Mouse (Mus musculus) liver, embryonic 13.5 days (tissue): ENCODE measurements around the gene Cdiptos. TPM values are rescaled to one million over a fixed set of nuclear protein-coding genes. Genes with fewer than 3 reads are reported as not detected.

ENCODE experiments used
- ATAC-seq: fragments of 200-750 bp; cut with Nextera tagmentation; 2 replicates; pipeline ENCODE4 v1.8.0; 2017; ENCODE audit warnings: low read depth, mild to moderate bottlenecking, moderate number of reproducible peaks, moderate library complexity
- DNase-seq: peaks from one replicate; pipeline ENCODE4 v3.0.0; 2022
- H3K27ac ChIP-seq: fragments of 300-500 bp; sonication (generic); 2 replicates; pipeline ENCODE4 v1.5.1; 2015; ENCODE audit warnings: moderate library complexity, mild to moderate bottlenecking, inconsistent platforms
- H3K27me3 ChIP-seq: fragments of 300-500 bp; sonication (generic); 2 replicates; pipeline ENCODE4 v1.6.1; 2015; ENCODE audit warnings: mild to moderate bottlenecking, inconsistent platforms
- H3K36me3 ChIP-seq: fragments of 300-500 bp; sonication (generic); 2 replicates; pipeline ENCODE4 v1.6.1; 2015; ENCODE audit warnings: mild to moderate bottlenecking, inconsistent platforms
- H3K4me1 ChIP-seq: fragments of 300-500 bp; sonication (generic); replicated peaks from 2 replicates; pipeline ENCODE4 v1.6.1; 2015; ENCODE audit warnings: inconsistent platforms
- H3K4me2 ChIP-seq: fragments of 300-500 bp; sonication (generic); 2 replicates; pipeline ENCODE4 v1.6.1; 2015; ENCODE audit warnings: inconsistent platforms, mild to moderate bottlenecking, moderate library complexity
- H3K4me3 ChIP-seq: fragments of 300-500 bp; sonication (generic); replicated peaks from 2 replicates; pipeline ENCODE4 v1.5.1; 2015; ENCODE audit warnings: mild to moderate bottlenecking, inconsistent platforms
- H3K9ac ChIP-seq: fragments of 300-500 bp; sonication (generic); 2 replicates; pipeline ENCODE4 v1.6.1; 2015; ENCODE audit warnings: mild to moderate bottlenecking, inconsistent platforms
- H3K9me3 ChIP-seq: fragments of 300-500 bp; sonication (generic); replicated peaks from 2 replicates; pipeline ENCODE4 v1.6.1; 2016; ENCODE audit warnings: inconsistent platforms
- WGBS: fragments of 180-500 bp; shearing (Covaris S2); methylation state at CpG from one replicate; pipeline ENCODE4 v1.1.7; 2015; ENCODE audit not compliant: insufficient replicate concordance; 5-methylcytosine and 5-hydroxymethylcytosine counted together
- polyA plus RNA-seq: library from polyadenylated mRNA; unstranded; fragments of >200 nt; fragmentation: Nextera tagmentation; extraction: Ambion mirVana; gene quantifications from 2 replicates; pipeline ENCODE4 v1.2.1, GENCODE M21; 2015

The Cdiptos gene
- polyA plus RNA-seq, 1 experiment from 2014 or later, result 0.65 TPM

DNA sequence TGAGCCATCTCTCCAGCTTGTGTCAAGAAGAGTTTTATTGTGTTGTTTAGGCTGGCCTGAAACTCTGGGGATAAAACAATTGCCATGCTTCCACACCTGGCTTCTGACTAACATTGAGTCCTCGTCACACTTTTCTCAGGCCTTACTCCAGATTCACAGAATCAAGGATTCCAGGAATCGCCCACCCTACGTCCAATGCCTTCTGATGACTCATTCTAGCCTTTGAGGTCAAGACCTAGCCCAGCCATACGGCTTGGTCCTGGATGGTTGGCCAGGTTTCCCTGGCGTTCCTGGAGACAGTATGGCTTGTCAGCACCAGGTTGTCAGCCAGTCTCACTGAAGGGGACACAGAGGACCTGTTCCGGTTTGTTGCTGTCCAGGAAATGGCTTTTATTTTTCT is 36.5 kb upstream of the Cdiptos start:
- peaks cover 86% of the 10 kb centered on the region for H3K4me1 ChIP-seq
- WGBS, result 72% methylated on average over 6 of the region's 6 CpGs

GRCm38 (mm10) chr7:127011717-127012116 is 35.8 kb upstream of the Cdiptos start:
- Histone ChIP-seq H3K4me3 (no peak overlapping the region), H3K4me2 (no peak overlapping the region), H3K27ac (peak overlapping the region; percentile 38), H3K27me3 (no peaks in the 10 kb centered on the region), H3K36me3 (peaks cover 24% of the 10 kb centered on the region), H3K9ac (0 out of 2 replicates have a peak overlapping the region, but pooled peaks have one; percentile 5), H3K9me3 (no peaks in the 10 kb centered on the region), H3K4me1 (peaks cover 88% of the 10 kb centered on the region)
- ATAC-seq, result no peak
- WGBS, result 72% methylated on average over 2 of the region's 2 CpGs
- DNase-seq, result no peak

More for the DNA sequence above, 36.5 kb upstream of the Cdiptos start:
- H3K9ac ChIP-seq, result no peak overlapping the region
- peaks cover 24% of the 10 kb centered on the region for H3K36me3 ChIP-seq
- H3K4me3 ChIP-seq, result no peak overlapping the region
- H3K27ac ChIP-seq, result 0 out of 2 replicates have a peak overlapping the region, but pooled peaks have one; percentile 32
- H3K27me3 ChIP-seq, result no peaks in the 10 kb centered on the region
- H3K4me2 ChIP-seq, result no peak overlapping the region
- H3K9me3 ChIP-seq, result no peaks in the 10 kb centered on the region
- DNase-seq (no peak), ATAC-seq (no peak)

DNA sequence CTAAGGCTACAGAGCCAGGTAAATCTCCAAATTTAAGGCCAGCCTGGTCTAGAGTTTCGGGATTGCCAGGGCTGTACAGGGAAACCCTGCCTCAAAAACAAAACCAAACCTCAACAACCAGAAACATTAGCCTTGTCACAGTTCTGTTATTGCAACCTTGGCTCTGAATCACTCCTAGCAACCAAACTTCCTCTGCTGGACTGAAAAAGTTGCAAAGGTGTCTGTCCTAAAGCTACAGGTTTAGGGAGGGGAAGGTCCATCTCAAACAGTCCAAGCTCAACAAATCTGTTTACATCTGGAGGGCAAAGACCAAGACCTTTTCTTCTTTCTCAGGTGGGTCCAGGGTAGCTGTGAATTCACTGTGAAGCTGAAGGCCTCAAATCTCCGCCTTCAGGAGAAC is 35.2 kb upstream of the Cdiptos start:
- ATAC-seq (no peak), DNase-seq (no peak)
- no peak overlapping the region for H3K9ac ChIP-seq
- H3K4me3 ChIP-seq, result no peak overlapping the region
- no peak overlapping the region for H3K4me2 ChIP-seq
- H3K27ac ChIP-seq, result peak overlapping the region; percentile 9; the same call in 1 of the 2 replicates
- H3K9me3 ChIP-seq, result no peaks in the 10 kb centered on the region
- 88% methylated on average over 2 of the region's 2 CpGs for WGBS
- peaks cover 24% of the 10 kb centered on the region for H3K36me3 ChIP-seq
- H3K4me1 ChIP-seq, result peaks cover 86% of the 10 kb centered on the region
- no peaks in the 10 kb centered on the region for H3K27me3 ChIP-seq

DNA sequence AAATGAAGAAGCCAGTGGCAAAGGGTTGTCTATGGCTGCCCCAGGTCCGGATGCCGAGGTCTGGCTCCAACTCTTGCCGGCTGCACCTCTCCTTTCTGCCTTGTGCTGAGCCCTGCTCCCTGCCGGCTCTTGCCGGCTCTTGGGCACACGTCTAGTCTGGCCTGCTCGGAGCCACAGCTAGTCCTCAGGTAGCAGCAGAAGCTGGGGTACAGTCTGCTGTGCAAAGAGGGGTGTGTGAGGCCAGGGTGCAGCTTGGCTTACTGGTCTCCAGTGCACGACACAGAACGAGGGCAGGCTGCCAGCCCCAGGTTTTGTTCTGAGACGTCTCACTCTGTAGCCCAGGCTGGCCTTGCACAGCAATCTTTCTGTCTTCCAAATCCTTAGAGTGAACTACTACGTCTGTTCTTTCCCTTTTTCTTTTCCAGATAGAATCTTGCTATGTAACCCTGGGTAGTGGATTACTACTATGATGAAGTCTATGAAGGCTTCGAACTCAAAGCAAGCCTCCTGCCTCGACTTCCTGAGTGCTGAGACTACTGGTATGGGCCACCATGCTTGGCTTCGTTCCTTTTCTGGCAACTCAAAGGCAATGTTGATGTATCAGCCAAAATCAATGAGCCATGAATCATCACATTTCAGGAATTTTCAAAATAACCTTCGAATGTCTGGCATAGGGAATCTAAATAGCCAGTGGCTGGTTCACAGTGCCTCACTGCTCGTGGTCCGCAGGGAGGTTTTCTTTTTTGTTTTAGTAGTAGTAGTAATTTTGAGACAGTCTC is 33.6 kb upstream of the Cdiptos start:
- Histone ChIP-seq H3K9me3 (no peaks in the 10 kb centered on the region), H3K27ac (peak overlapping the region; percentile 93), H3K27me3 (no peaks in the 10 kb centered on the region), H3K36me3 (peaks cover 12% of the 10 kb centered on the region), H3K4me3 (no peak overlapping the region), H3K4me2 (peak overlapping the region; percentile 56; the same call in 1 of the 2 replicates), H3K9ac (peak overlapping the region; percentile 64), H3K4me1 (peaks cover 75% of the 10 kb centered on the region)
- ATAC-seq, result no peak
- DNase-seq, result no peak
- 79% methylated on average over 17 of the region's 17 CpGs for WGBS

DNA sequence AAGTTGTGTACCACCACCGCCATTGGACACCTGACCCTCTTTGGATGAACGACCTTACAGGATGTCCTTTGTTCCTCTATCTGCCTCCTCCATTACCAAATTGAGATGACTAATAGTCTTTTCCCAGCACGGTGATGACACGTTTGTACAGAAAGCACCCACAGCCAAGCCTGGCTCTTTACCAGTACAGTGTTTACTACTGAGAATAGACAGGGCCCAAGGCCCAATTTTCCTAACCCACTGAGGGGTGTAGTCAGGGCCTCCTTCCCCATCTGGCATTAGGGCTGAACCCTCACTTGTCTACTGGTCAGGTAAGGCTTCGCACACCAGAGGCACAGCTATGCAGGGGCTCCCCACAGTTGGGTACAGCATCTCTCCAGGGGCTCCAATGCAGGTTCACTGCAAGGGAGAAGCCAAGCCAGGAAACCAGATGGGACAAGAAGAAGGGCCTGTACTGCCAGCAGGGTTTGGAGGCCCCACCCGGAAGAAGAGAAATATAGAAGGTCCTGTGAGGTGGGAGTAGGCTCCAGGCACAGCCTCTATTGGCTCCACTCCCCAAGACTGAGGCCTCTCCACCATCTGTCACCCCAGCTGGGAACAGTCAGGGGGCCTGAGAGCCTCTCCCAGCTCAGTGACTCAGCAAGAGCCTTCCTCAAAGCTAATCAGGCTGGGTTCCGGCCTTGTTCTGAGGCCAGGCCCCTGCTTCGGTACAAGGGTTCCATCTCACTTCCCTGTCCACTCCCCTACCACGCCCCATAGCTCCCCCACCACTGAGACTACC is 32.5 kb upstream of the Cdiptos start:
- Histone ChIP-seq H3K36me3 (peaks cover 10% of the 10 kb centered on the region), H3K4me2 (peak overlapping the region; percentile 56), H3K27ac (peak overlapping the region; percentile 93), H3K9me3 (no peaks in the 10 kb centered on the region), H3K4me1 (peaks cover 65% of the 10 kb centered on the region), H3K9ac (peak overlapping the region; percentile 64), H3K4me3 (peak overlapping the region; percentile 12; the same call in 1 of the 2 replicates), H3K27me3 (no peaks in the 10 kb centered on the region)
- WGBS, result 32% methylated on average over 9 of the region's 9 CpGs
- ATAC-seq (peak; percentile 96), DNase-seq (peak; percentile 79)

DNA sequence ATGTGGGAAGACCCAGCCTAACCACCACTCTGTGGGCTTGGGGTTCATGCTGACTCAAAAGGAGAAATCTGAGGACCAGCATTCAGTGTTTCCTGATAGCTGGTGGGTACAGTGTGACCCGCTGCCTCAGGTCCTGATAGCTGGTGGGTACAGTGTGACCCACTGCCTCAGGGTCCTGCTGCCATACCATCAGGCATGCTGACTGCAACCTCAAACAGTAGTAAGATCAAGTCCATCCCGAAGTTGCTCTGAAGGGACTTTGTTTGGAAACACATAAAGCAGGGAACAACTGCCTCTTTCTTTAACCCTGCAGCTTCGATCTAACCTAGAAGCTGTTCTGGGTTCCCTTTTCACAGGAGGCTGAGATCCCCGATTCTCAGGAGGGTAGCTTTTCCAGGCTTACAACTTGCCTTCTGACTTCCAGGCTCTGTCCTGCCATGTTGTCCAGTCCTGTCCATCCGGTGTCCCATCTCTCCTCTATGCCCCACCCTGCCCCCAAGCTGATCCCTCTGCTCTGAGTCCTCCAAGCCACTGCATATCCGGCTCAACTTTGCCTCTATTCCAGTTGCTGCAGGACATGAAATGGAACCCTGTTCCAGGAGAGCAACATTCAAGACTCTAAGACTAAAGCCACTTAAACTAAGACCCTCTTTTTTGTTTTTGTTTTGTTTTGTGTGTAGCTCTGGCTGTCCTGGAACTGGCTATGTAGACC is 31.6 kb upstream of the Cdiptos start:
- Histone ChIP-seq H3K9me3 (no peaks in the 10 kb centered on the region), H3K4me2 (no peak overlapping the region), H3K4me3 (no peak overlapping the region), H3K4me1 (peaks cover 56% of the 10 kb centered on the region), H3K27ac (peak overlapping the region; percentile 93), H3K9ac (no peak overlapping the region), H3K36me3 (0 out of 2 replicates have a peak, but pooled peaks cover under 1% of the 10 kb centered on the region), H3K27me3 (no peaks in the 10 kb centered on the region)
- 79% methylated on average over 6 of the region's 6 CpGs for WGBS
- ATAC-seq (no peak), DNase-seq (no peak)

DNA sequence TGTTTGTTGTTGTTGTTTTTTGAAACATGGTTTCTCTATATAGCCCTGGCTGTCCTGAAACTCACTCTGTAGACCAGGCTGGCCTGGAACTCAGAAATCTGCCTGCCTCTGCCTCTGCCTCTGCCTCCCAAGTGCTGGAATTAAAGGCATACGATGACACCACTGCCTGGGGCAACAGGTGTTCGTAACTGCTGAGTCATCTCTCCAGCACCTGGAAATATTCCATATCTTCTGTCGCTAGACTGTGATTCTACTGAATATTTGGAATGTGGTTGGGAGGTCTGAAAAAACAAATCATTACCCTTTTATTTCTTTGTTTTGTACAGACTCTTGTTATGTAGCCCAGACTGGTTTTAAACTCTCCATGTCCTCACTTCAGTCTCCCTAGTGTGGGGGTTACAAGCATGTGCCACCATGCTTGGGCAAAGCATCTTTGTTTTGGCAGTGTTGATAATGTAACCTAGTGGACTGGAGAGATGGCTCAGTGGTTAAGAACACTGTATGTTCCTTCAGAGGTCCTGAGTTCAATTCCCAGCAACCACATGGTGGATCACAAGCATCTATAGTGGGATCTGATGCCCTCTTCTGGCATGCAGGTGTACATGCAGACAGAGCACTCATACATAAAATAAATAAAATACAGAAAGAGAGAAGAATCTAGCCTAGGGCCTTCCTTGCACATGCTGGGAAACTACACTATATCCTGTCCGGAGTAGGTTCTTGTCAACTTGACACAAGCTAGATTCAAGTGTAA is 28.4 kb upstream of the Cdiptos start:
- ATAC-seq (no peak), DNase-seq (no peak)
- WGBS, result 72% methylated on average over 4 of the region's 4 CpGs
- no peaks in the 10 kb centered on the region for H3K36me3 ChIP-seq
- no peak overlapping the region for H3K4me3 ChIP-seq
- no peaks in the 10 kb centered on the region for H3K9me3 ChIP-seq
- H3K9ac ChIP-seq, result no peak overlapping the region
- no peak overlapping the region for H3K4me2 ChIP-seq
- H3K27ac ChIP-seq, result no peak overlapping the region
- no peaks in the 10 kb centered on the region for H3K27me3 ChIP-seq
- peaks cover 28% of the 10 kb centered on the region for H3K4me1 ChIP-seq

- ATAC-seq, result no peak
- no peak overlapping the region for H3K27ac ChIP-seq
- no peak overlapping the region for H3K4me2 ChIP-seq
- no peak for DNase-seq
- peaks cover 21% of the 10 kb centered on the region for H3K4me1 ChIP-seq
- 80% methylated on average over 5 of the region's 5 CpGs for whole genome bisulfite sequencing
- no peaks in the 10 kb centered on the region for H3K27me3 ChIP-seq
- H3K9me3 ChIP-seq, result no peaks in the 10 kb centered on the region
- no peaks in the 10 kb centered on the region for H3K36me3 ChIP-seq
- no peak overlapping the region for H3K9ac ChIP-seq
- no peak overlapping the region for H3K4me3 ChIP-seq
These were observed 27.7 kb upstream of the Cdiptos start for GRCm38 (mm10) chr7:127003620-127004019.

DNA sequence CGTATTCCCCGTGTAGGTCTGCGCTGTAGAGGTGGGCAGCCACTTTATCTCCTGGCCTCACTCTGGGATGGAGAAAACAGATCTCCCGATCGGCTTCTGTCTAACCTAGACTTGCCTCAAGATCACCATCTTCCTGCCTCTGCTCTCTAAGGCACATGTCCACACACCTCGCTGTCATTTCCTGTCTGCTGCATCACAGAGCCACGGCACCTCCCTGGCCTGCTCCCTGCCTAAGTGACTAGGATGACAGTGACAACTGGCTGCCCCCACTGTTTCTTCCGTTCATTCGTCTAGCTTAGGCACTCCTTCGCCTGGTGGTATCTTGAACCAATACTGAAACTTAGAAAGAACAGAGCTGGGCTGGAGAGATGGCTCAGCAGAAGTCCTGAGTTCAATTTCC is 23.7 kb upstream of the Cdiptos start:
- H3K27me3 ChIP-seq, result no peaks in the 10 kb centered on the region
- H3K9me3 ChIP-seq, result no peaks in the 10 kb centered on the region
- no peak overlapping the region for H3K4me3 ChIP-seq
- ATAC-seq (no peak), DNase-seq (no peak)
- WGBS, result 46% methylated on average over 10 of the region's 10 CpGs
- peaks cover 9% of the 10 kb centered on the region; the same call in 1 of the 2 replicates for H3K36me3 ChIP-seq
- H3K4me2 ChIP-seq, result no peak overlapping the region
- H3K9ac ChIP-seq, result no peak overlapping the region
- no peaks in the 10 kb centered on the region for H3K4me1 ChIP-seq
- no peak overlapping the region for H3K27ac ChIP-seq

- H3K4me2 ChIP-seq, result no peak overlapping the region
- peaks cover 9% of the 10 kb centered on the region; the same call in 1 of the 2 replicates for H3K36me3 ChIP-seq
- H3K27me3 ChIP-seq, result no peaks in the 10 kb centered on the region
- H3K27ac ChIP-seq, result no peak overlapping the region
- no peak for ATAC-seq
- 64% methylated on average over 4 of the region's 4 CpGs for WGBS
- H3K4me3 ChIP-seq, result no peak overlapping the region
- no peak for DNase-seq
- H3K9ac ChIP-seq, result no peak overlapping the region
- H3K9me3 ChIP-seq, result no peaks in the 10 kb centered on the region
- H3K4me1 ChIP-seq, result no peaks in the 10 kb centered on the region
These were observed 20.6 kb upstream of the Cdiptos start for GRCm38 (mm10) chr7:126996449-126996848.
